Mouse (Mus musculus) small intestine, adult 2 months (tissue): ENCODE data around the gene Tcap. TPM values are rescaled to one million over a fixed set of nuclear protein-coding genes. Genes with fewer than 3 reads are reported as not detected.
A peak's percentile ranks its signal among the peaks of the same experiment; 100 is the strongest.

ENCODE experiments used
- H3K27ac ChIP-seq: fragments of 200-500 bp; 2 replicates; pipeline ENCODE4 v1.5.1; 2012; ENCODE audit warnings: low read depth, low read length, control low read depth, inconsistent platforms; ENCODE audit not compliant: insufficient read depth
- H3K27me3 ChIP-seq: fragments of 200-500 bp; 2 replicates; pipeline ENCODE4 v1.6.1; 2012; ENCODE audit warnings: mild to moderate bottlenecking, moderate library complexity, low read length, inconsistent platforms; ENCODE audit not compliant: control insufficient read depth, insufficient read depth
- H3K36me3 ChIP-seq: fragments of 200-500 bp; 2 replicates; pipeline ENCODE4 v1.6.1; 2012; ENCODE audit warnings: mild to moderate bottlenecking, low read length, control low read depth, inconsistent platforms; ENCODE audit not compliant: control insufficient read depth, insufficient read depth
- H3K4me1 ChIP-seq: fragments of 200-500 bp; 2 replicates; pipeline ENCODE4 v1.6.1; 2012; ENCODE audit warnings: low read length, inconsistent platforms, mixed read lengths; ENCODE audit not compliant: control insufficient read depth, insufficient read depth, insufficient read length
- H3K4me3 ChIP-seq: fragments of 200-500 bp; 2 replicates; pipeline ENCODE4 v1.5.1; 2012; ENCODE audit warnings: low read depth, mild to moderate bottlenecking, control low read depth, inconsistent platforms, low read length, moderate library complexity
- CTCF ChIP-seq: fragments of 200-500 bp; IDR thresholded peaks from 2 replicates; pipeline ENCODE4 v1.5.1; 2012; ENCODE audit warnings: low read depth, mild to moderate bottlenecking, control low read depth, inconsistent platforms, low read length, moderate library complexity, mixed read lengths; ENCODE audit not compliant: insufficient replicate concordance, insufficient read length; ENCODE audit errors: extremely low read depth
- POLR2A ChIP-seq: fragments of 200-500 bp; IDR thresholded peaks from 2 replicates; pipeline ENCODE4 v1.6.1; 2012; ENCODE audit warnings: low read depth, mild to moderate bottlenecking, control low read depth, inconsistent platforms, low read length, moderate library complexity
- WGBS: fragments of 180-500 bp; shearing (Covaris S2); methylation state at CpG from one replicate; pipeline ENCODE4 v1.1.7; 2018; 5-methylcytosine and 5-hydroxymethylcytosine counted together
- polyA plus RNA-seq: library from polyadenylated mRNA; depleted of rRNA; stranded (reverse); fragments of >200 nt; gene quantifications from 2 replicates; pipeline ENCODE4 v1.2.3, GENCODE M21; 2012; rRNA removed

The Tcap gene
- 0.24 and 0.42 TPM in 2 replicates for polyA plus RNA-seq

DNA sequence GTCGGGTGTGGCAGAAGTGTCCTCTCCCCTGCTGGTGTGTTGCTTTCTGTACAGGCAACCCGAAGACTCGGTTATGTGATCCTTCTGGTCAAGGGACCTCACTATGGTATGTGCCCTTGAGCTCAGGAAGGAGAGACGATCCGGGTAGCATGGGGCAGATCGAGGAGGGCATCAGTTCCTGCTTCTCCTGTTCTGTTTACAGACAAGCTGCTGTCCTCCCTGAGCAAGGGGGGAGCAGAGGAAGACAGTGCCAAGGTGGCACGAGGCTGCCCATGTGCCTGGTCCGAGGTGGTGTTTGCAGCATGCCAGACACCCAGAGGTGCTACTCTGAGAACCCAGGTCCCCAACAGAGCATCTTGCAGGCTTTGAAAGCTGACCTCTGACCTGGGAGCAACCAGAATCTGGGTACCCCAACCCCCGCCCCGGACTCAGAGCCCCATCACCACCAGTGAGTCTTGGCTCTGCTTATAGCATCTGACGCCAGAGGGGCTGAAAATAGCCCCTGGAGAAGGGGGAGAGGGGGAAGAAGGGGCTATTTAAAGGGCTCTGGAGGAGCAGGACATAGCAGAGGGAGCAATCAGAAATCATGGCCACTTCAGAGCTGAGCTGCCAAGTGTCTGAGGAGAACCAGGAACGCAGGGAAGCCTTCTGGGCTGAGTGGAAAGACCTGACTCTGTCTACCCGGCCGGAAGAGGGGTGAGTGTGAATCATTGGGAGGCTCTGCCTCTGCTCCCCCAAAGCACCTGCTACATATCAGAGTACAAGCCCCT, at the start of gene Tcap:
Gene Tcap (plus strand): TSS at position 551 of the 770 bp plus-strand sequence.
- no peaks in the 10 kb centered on the region for H3K27me3 ChIP-seq
- H3K4me1 ChIP-seq, result peaks cover 2% of the 10 kb centered on the region; the same call in 1 of the 2 replicates
- H3K36me3 ChIP-seq, result peaks cover 22% of the 10 kb centered on the region
- TF ChIP-seq CTCF, result no peak
- TF ChIP-seq POLR2A, result no peak
- H3K4me3 ChIP-seq, result no peak within 1 kb of the TSS
- 73% methylated on average over 14 of the region's 14 CpGs for WGBS
- no peak within 1 kb of the TSS for H3K27ac ChIP-seq

DNA sequence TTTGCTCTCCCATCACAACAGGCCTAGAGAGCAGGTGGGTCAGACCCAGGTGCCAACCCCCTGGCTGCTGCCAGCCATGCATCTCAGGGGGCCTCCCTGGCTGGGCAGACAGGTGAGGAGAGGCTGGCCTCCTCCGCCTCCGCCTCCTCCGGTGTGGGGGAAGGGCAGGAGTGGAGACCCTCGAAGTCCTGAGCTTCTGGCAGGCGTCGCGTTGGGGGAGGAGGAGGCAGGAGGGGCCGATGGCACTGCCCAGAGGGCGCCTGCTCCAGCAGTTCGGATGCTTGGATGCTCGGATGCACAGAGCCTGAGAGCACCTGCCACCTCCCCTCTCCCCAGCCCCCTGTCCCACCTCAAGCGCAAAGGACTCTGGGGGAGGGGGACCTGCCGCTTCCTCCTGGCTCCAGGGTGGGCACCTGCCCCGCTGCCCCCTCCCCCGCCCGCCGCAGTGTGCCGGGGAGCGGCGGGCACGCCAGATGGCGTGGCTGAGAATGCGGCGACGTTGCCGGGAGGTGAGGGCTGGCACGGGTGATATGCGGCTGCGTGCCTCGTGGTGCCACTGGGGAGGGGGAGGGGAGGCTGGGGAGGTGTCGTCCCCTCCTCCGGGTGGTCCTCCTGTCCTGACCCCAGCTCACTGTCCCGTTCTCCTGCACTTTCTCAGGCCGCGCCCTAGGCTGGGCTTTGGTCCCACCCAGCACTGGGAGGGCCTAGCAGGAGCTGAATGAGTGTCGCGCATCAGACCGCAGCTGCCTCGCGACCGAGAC, 49.5 kb upstream of the Tcap start:
- no peaks in the 10 kb centered on the region for H3K36me3 ChIP-seq
- peaks cover 9% of the 10 kb centered on the region for H3K4me1 ChIP-seq
- no peak overlapping the region for H3K4me3 ChIP-seq
- H3K27me3 ChIP-seq, result peaks cover 77% of the 10 kb centered on the region
- TF ChIP-seq POLR2A, result no peak
- no peak for TF ChIP-seq CTCF
- WGBS, result 4% methylated on average over 41 of the region's 41 CpGs
- H3K27ac ChIP-seq, result no peak overlapping the region

DNA sequence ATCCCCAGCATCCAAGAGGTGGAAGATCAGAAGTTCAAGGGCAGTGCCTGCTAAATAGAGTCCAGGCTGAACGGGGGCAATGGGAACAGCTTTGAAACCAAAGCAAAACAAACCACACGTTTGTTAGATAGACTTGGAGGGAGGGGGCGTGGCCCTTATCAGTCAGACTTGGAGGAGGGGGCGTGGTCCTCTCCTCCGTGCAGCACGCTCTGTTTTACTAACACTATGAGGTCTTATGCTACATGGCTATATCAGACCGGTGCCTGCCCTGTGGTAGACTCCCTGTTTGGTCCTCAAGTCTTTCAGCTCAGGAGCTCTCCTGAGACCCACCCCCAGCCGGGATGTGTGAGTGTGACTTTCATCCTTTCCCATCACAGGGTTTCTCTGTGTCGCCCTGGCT, 48.4 kb upstream of the Tcap start:
- Histone ChIP-seq H3K27me3 (peaks cover 72% of the 10 kb centered on the region), H3K4me1 (peaks cover 9% of the 10 kb centered on the region), H3K27ac (no peak overlapping the region), H3K36me3 (no peaks in the 10 kb centered on the region), H3K4me3 (no peak overlapping the region)
- no peak for TF ChIP-seq POLR2A
- TF ChIP-seq CTCF, result no peak
- 8% methylated on average over 9 of the region's 9 CpGs for WGBS

DNA sequence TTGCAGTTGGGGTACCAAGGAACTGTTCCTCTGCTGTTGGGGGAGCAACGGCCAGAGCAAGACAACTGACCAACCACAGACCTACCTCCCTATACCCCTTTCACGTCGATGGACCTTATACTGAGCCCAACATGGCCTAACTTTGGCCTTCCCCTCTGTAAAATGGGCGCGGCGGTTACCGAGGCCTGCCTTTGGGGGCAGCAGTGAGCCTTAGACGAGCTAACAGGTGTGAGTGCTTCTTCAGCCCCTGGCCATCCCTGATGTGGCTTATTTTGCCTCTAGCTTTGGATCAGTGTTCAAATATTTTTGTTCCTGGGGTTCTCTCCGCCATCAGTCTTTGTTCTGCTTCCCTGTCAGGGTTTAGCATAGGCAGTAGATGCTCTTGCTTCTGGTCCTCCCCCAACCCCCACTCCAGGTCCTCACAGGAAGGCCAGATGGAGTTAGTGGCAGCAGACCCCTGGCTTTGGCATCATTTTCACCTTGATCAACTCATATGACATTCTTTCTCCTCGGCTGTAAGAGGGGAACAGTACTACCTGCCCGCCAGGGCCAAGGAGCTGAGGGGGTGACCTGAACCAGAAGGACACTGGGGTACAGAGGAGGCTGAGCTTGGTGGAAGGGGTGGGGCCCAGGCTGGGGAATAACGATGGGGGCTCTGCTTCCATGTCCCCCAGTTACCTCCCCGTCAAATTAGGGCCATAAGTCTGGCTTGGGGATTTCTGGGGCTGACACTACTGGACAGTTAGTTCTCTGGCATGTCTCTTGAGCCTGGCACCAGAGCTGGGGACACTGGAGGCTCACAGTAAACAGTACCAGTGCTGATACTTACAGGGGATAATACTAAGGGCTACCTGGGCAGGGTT, 47.1 kb upstream of the Tcap start:
- H3K27ac ChIP-seq, result no peak overlapping the region
- H3K4me3 ChIP-seq, result no peak overlapping the region
- H3K27me3 ChIP-seq, result peaks cover 61% of the 10 kb centered on the region
- TF ChIP-seq POLR2A, result no peak
- TF ChIP-seq CTCF, result peak; percentile 37; the same call in 1 of the 2 replicates
- peaks cover 9% of the 10 kb centered on the region for H3K4me1 ChIP-seq
- no peaks in the 10 kb centered on the region for H3K36me3 ChIP-seq
- WGBS, result 24% methylated on average over 13 of the region's 13 CpGs

DNA sequence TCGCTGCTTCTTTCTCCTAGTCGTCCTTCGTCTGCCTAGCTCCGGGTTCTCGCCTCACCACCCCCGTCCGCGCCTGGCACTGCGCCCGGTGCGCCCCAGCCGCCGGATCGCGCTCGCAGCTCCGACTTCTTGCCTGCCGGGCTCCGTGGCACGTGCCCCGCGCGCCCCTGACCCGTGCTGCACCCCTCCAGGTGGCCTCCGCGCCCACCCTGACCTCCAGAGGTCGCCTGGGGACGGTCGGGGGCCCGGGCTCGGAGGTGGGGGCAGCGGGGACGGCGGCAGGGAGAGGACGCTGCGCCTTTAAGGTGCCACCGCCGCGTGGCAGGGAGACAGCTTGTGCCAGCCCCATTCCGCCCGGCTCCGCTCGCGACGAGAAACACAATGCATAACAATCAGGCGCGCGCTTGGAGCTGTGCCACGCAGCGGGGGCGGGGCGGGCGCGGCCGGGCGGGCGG, 45.1 kb upstream of the Tcap start:
- H3K27ac ChIP-seq, result no peak overlapping the region
- H3K36me3 ChIP-seq, result no peaks in the 10 kb centered on the region
- H3K4me3 ChIP-seq, result peak overlapping the region; percentile 68
- H3K4me1 ChIP-seq, result peaks cover 9% of the 10 kb centered on the region
- 1% methylated on average over 57 of the region's 57 CpGs for WGBS
- TF ChIP-seq CTCF (no peak), POLR2A (no peak)
- H3K27me3 ChIP-seq, result peaks cover 49% of the 10 kb centered on the region

DNA sequence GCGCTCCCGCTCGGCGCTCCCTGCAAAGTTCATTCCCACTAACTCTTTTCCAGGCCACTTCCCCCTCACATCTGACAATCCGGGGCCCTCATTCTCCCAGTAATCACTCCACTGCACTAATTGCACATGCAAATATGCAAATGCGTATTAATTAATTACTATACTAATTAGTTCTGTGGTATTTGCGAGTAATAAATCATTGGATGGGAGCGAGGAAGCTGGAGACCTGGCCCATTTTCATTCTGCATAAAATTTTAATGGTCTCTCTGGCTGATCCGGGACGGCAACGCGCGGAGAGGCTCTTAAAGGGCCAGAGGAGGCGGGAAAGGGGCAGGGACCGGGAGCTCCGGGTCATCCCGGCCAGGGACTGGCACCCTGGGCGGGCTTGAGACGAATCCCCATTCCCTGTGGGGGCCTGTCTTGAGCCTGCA, 44.5 kb upstream of the Tcap start:
- Histone ChIP-seq H3K36me3 (no peaks in the 10 kb centered on the region), H3K27ac (no peak overlapping the region), H3K27me3 (peaks cover 45% of the 10 kb centered on the region), H3K4me3 (peak overlapping the region; percentile 68), H3K4me1 (peaks cover 8% of the 10 kb centered on the region)
- WGBS, result under 1% methylated on average over 19 of the region's 19 CpGs
- TF ChIP-seq POLR2A (no peak), CTCF (no peak)
